Comparison of ENCODE assay signal across 17 mouse cellular contexts in the genomic region with DNA sequence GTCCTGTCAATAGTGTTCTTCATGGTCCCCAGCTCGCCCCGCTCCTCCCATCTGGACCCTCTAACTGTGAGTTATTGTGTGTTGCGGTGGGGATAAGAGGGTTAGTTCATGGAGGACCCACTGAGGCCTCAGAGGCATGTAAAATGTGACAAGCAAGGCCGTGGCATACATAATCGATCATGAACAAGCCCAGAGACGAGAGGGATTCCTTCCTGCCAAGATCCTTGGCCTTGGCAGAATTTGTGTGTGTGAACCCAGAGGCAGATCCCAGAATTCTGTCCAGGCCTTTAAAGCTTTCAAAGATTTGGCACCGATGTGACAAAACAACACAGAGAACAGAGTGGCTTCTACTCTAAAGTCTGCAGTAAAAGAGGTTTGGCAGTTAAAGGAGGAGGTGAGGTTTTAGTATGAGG.
DNase-seq lines count a peak whose midpoint lies in the region; ATAC-seq and TF ChIP-seq lines count a peak whose summit lies in the region.
"Had no signal": no experiment of that assay in that cellular context is flagged by ENCODE, and none has a peak within 500 bp of the region (broad histone marks: within the 10 kb centered on the region; RNA-seq: fewer than 3 reads in every experiment).

No protein-coding gene starts in this region.

- H3K9ac ChIP-seq in embryonic facial prominence, embryonic 14.5 days (ENCODE audit: low read depth, low read length): no peak overlapping the region
- H3K9ac ChIP-seq in lung, embryonic 14.5 days: no peak overlapping the region
- H3K9ac ChIP-seq: embryonic facial prominence, embryonic 13.5 days; forebrain, embryonic 15.5 days; heart, embryonic 13.5 days; liver, embryonic 13.5 days had no signal

- peak; percentile 57 for DNase-seq in embryonic facial prominence, embryonic 14.5 days (ENCODE audit: low spot score)
- DNase-seq in embryonic facial prominence, embryonic 10.5 days (ENCODE audit: low spot score): no peak
- peak; percentile 49 for DNase-seq in lung, embryonic 14.5 days
- DNase-seq in lung, postnatal 14 days: no peak
- peak; percentile 63 for DNase-seq in brain, embryonic 14.5 days (ENCODE audit: low read depth)
- peak; percentile 16 for DNase-seq in gonadal fat pad, adult 2 months (ENCODE audit: low read depth)
- DNase-seq in layer of hippocampus, adult 18-20 months (ENCODE audit: low spot score in 2 of 2): no peak
- DNase-seq: B cell, adult 2 months; cerebellum, adult 2 months; heart, adult 11 months; heart, postnatal 36 days; layer of hippocampus, postnatal 36 days; liver, embryonic 13.5 days had no signal

- H3K4me1 ChIP-seq in embryonic facial prominence, embryonic 14.5 days (ENCODE audit: control insufficient read depth, insufficient read depth, low read length): no peaks in the 10 kb centered on the region
- no peaks in the 10 kb centered on the region for H3K4me1 ChIP-seq in embryonic facial prominence, embryonic 10.5 days
- 0 out of 2 replicates have a peak, but pooled peaks cover 5% of the 10 kb centered on the region for H3K4me1 ChIP-seq in lung, embryonic 14.5 days (ENCODE audit: insufficient read depth)
- H3K4me1 ChIP-seq: embryonic facial prominence, embryonic 13.5 days; heart, embryonic 13.5 days; liver, embryonic 13.5 days had no signal

- H3K4me2 ChIP-seq in embryonic facial prominence, embryonic 14.5 days (ENCODE audit: low read depth, low read length): no peak overlapping the region
- no peak overlapping the region for H3K4me2 ChIP-seq in lung, embryonic 14.5 days
- H3K4me2 ChIP-seq: embryonic facial prominence, embryonic 13.5 days; forebrain, embryonic 15.5 days; heart, embryonic 13.5 days; liver, embryonic 13.5 days had no signal

- H3K4me3 ChIP-seq in embryonic facial prominence, embryonic 14.5 days (ENCODE audit: low read depth, low read length): no peak overlapping the region
- no peak overlapping the region for H3K4me3 ChIP-seq in embryonic facial prominence, embryonic 10.5 days
- no peak overlapping the region for H3K4me3 ChIP-seq in lung, embryonic 14.5 days (ENCODE audit: low read depth, low read length)
- H3K4me3 ChIP-seq: embryonic facial prominence, embryonic 13.5 days; forebrain, embryonic 15.5 days; heart, embryonic 13.5 days; liver, embryonic 13.5 days had no signal

- ATAC-seq in embryonic facial prominence, embryonic 14.5 days (ENCODE audit: low read depth): no peak
- ATAC-seq in lung, embryonic 14.5 days (ENCODE audit: insufficient read depth): peak; percentile 48; the same call in 1 of the 2 replicates
- ATAC-seq: forebrain, embryonic 15.5 days; intestine, embryonic 16.5 days had no signal

- no peak for TF ChIP-seq CTCF in lung, embryonic 14.5 days (IDR thresholded peaks at IDR 0.05; ENCODE audit: low read depth)
- no peak for TF ChIP-seq CTCF in brain, embryonic 14.5 days (IDR thresholded peaks at IDR 0.05; ENCODE audit: borderline replicate concordance, extremely low read depth, insufficient read depth, insufficient read length)

- no peaks in the 10 kb centered on the region for H3K36me3 ChIP-seq in embryonic facial prominence, embryonic 14.5 days (ENCODE audit: control insufficient read depth, insufficient read depth, low read length)
- H3K36me3 ChIP-seq in embryonic facial prominence, embryonic 10.5 days (replicated peaks): no peaks in the 10 kb centered on the region
- no peaks in the 10 kb centered on the region for H3K36me3 ChIP-seq in lung, embryonic 14.5 days (ENCODE audit: insufficient read depth)
- H3K36me3 ChIP-seq: embryonic facial prominence, embryonic 13.5 days; forebrain, embryonic 15.5 days; heart, embryonic 13.5 days; liver, embryonic 13.5 days had no signal

- H3K9me3 ChIP-seq in embryonic facial prominence, embryonic 14.5 days (ENCODE audit: control insufficient read depth, low read length): no peaks in the 10 kb centered on the region
- H3K9me3 ChIP-seq in embryonic facial prominence, embryonic 10.5 days: no peaks in the 10 kb centered on the region
- H3K9me3 ChIP-seq in lung, embryonic 14.5 days (ENCODE audit: low read depth, low read length): no peaks in the 10 kb centered on the region
- H3K9me3 ChIP-seq: embryonic facial prominence, embryonic 13.5 days; forebrain, embryonic 15.5 days; heart, embryonic 13.5 days; liver, embryonic 13.5 days had no signal

- no peak overlapping the region for H3K27ac ChIP-seq in embryonic facial prominence, embryonic 14.5 days (replicated peaks; ENCODE audit: low read depth, low read length)
- H3K27ac ChIP-seq in embryonic facial prominence, embryonic 10.5 days (replicated peaks): no peak overlapping the region
- H3K27ac ChIP-seq in lung, embryonic 14.5 days (ENCODE audit: low read depth): no peak overlapping the region
- H3K27ac ChIP-seq: embryonic facial prominence, embryonic 13.5 days; forebrain, embryonic 15.5 days; heart, embryonic 13.5 days; liver, embryonic 13.5 days had no signal

- H3K27me3 ChIP-seq in embryonic facial prominence, embryonic 14.5 days (replicated peaks; ENCODE audit: control insufficient read depth, insufficient read depth, low read length): no peaks in the 10 kb centered on the region
- H3K27me3 ChIP-seq in embryonic facial prominence, embryonic 10.5 days (replicated peaks; ENCODE audit: low read depth, poor library complexity, severe bottlenecking): no peaks in the 10 kb centered on the region
- no peaks in the 10 kb centered on the region for H3K27me3 ChIP-seq in lung, embryonic 14.5 days (ENCODE audit: insufficient read depth, low read length)
- H3K27me3 ChIP-seq: embryonic facial prominence, embryonic 13.5 days; forebrain, embryonic 15.5 days; heart, embryonic 13.5 days; liver, embryonic 13.5 days had no signal

- 73% methylated on average over 7 of the region's 7 CpGs for WGBS in embryonic facial prominence, embryonic 14.5 days
- 87% methylated on average over 7 of the region's 7 CpGs for WGBS in embryonic facial prominence, embryonic 10.5 days
- 65% methylated on average over 7 of the region's 7 CpGs for WGBS in lung, embryonic 14.5 days

- no peak for TF ChIP-seq POLR2A in brain, embryonic 14.5 days (IDR thresholded peaks at IDR 0.05; ENCODE audit: borderline replicate concordance, extremely low read depth, insufficient read depth, insufficient read length, poor library complexity, severe bottlenecking)

Comparison
In these comparisons a context has a peak if more than half of its experiments do, and no peak if none do; other contexts are left out.
1. DNase-seq: peak in embryonic facial prominence, embryonic 14.5 days (single experiment), lung, embryonic 14.5 days (single experiment), brain, embryonic 14.5 days (single experiment) and gonadal fat pad, adult 2 months (single experiment); none in embryonic facial prominence, embryonic 10.5 days (single experiment), lung, postnatal 14 days (single experiment) and layer of hippocampus, adult 18-20 months (0 of 2).